Mouse (Mus musculus): ENCODE results near the gene Prkce. TPM values are rescaled to one million over a fixed set of nuclear protein-coding genes. Genes with fewer than 3 reads are reported as not detected.

Gene Prkce
- polyA plus RNA-seq, 1 experiment from 2014 or later, result 12.2 TPM

DNA sequence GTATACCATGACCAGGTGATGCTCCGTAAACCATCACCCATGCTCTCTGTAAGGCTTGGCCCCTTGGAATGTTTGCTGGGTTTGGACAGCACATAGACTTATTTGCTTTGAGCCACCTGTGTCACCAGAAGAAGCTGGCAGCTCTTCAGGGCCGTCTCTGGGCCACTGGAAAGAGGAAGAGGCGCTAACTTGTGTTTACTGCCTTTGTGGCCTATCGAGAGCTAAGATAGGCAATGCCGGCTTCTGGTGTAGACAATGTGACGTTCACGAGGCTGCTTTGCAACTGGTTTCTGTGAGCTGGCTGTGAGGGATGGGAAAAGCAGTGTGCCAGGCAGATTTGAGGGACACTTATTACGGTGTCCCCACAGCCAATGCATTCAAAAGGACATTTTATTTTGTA, 176.4 kb downstream of the Prkce start:
- no peaks in the 10 kb centered on the region for H3K9me3 ChIP-seq (ENCODE audit: control insufficient read depth, low read length)
- 42% methylated on average over 8 of the region's 8 CpGs for WGBS
- H3K9ac ChIP-seq (ENCODE audit: low read length), result no peak overlapping the region
- H3K27ac ChIP-seq (replicated peaks in 1 of 2; ENCODE audit: control insufficient read depth in 1 of 2, insufficient read depth in 1 of 2, low read depth in 2 of 2, low read length in 2 of 2), result peak overlapping the region in 1 of 2 experiments; percentile 11; a peak in 1 of 4 replicates
- no peak overlapping the region for H3K4me2 ChIP-seq (ENCODE audit: low read length)
- H3K4me1 ChIP-seq (ENCODE audit: control insufficient read depth in 2 of 2, insufficient read depth in 2 of 2, low read length in 2 of 2), result peaks cover 7 to 9% of the 10 kb centered on the region in 2 experiments; a peak in 2 of 4 replicates
- no peaks in the 10 kb centered on the region for H3K27me3 ChIP-seq (ENCODE audit: control insufficient read depth, insufficient read depth, low read length)
- no peak for ATAC-seq (ENCODE audit: insufficient number of reproducible peaks, insufficient read depth, low FRiP score, low read depth)
- H3K4me3 ChIP-seq (ENCODE audit: control insufficient read depth in 1 of 2, insufficient read depth in 1 of 2, low read depth in 1 of 2, low read length in 2 of 2), result no peak overlapping the region
- H3K36me3 ChIP-seq (ENCODE audit: control insufficient read depth, insufficient read depth, low read length), result no peaks in the 10 kb centered on the region

DNA sequence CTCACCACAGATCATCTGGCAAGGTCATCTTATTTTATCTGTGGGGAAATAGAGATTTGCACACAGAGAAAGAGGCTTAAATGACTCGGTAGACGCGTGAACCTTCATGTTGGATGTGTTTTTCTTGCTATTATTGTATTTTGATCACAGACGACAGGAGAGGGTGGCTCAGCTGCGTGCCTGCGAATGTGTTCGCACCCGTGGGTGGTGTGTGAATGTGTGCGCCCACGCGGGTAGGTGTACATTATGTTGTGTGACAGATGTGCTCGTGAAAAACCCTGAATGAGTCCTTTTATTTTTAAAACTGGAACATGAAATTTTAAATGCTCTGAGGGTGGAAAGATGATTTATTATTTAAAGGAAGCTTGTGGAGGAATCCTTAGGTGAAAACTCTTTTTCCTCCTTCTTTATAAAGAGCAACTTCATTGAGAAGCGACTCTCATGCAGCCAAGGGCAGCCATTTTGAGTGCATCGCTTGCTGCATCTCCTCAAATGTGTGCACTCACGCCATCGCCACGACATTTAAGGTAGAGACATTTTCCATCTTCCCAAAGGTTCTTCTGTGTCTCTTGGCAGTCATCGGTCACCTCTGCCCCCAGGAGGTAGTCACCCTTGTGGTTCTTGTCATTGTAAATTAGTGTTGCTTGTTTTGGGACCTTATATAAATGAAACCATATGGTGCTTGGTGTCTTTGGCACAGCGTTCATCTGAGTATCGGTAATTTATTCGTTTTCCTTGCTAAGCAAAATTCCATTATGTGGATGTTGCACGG, 177.8 kb downstream of the Prkce start:
- no peak overlapping the region for H3K4me2 ChIP-seq (ENCODE audit: low read length)
- WGBS, result 92% methylated on average over 22 of the region's 22 CpGs
- H3K36me3 ChIP-seq (ENCODE audit: control insufficient read depth, insufficient read depth, low read length), result no peaks in the 10 kb centered on the region
- H3K9ac ChIP-seq (ENCODE audit: low read length), result no peak overlapping the region
- H3K27ac ChIP-seq (replicated peaks in 1 of 2; ENCODE audit: control insufficient read depth in 1 of 2, insufficient read depth in 1 of 2, low read depth in 2 of 2, low read length in 2 of 2), result no peak overlapping the region
- peaks cover 12 to 13% of the 10 kb centered on the region in 2 experiments; a peak in 3 of 4 replicates for H3K4me1 ChIP-seq (ENCODE audit: control insufficient read depth in 2 of 2, insufficient read depth in 2 of 2, low read length in 2 of 2)
- H3K4me3 ChIP-seq (ENCODE audit: control insufficient read depth in 1 of 2, insufficient read depth in 1 of 2, low read depth in 1 of 2, low read length in 2 of 2), result no peak overlapping the region
- H3K9me3 ChIP-seq (ENCODE audit: control insufficient read depth, low read length), result no peaks in the 10 kb centered on the region
- ATAC-seq (ENCODE audit: insufficient number of reproducible peaks, insufficient read depth, low FRiP score, low read depth), result no peak
- H3K27me3 ChIP-seq (ENCODE audit: control insufficient read depth, insufficient read depth, low read length), result no peaks in the 10 kb centered on the region

DNA sequence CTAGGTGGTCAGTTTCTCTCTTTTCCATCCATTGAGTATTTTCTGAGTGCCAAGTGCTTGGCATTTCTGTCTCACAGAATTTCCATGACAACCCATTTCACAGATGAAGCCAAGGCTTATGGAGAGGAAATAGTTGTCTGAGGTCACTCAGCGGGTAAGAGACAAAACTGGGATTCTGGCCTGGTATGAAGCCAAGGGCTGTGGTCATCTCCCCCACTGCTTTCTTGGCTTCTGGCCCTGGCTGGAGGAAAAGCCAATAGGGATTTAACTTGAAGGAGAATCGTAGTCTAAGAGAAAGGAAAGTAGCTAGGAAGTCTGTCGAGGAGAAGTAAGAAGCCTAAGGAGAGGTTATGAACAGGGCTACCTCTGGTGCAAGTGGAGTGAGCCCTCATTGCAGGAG, 182.7 kb downstream of the Prkce start:
- Histone ChIP-seq H3K9me3 (ENCODE audit: control insufficient read depth, low read length) (no peaks in the 10 kb centered on the region), H3K27me3 (ENCODE audit: control insufficient read depth, insufficient read depth, low read length) (no peaks in the 10 kb centered on the region), H3K27ac (replicated peaks in 1 of 2; ENCODE audit: control insufficient read depth in 1 of 2, insufficient read depth in 1 of 2, low read depth in 2 of 2, low read length in 2 of 2) (peak overlapping the region; percentile 43 to 81), H3K9ac (ENCODE audit: low read length) (no peak overlapping the region), H3K4me2 (ENCODE audit: low read length) (peak overlapping the region; percentile 37), H3K4me3 (ENCODE audit: control insufficient read depth in 1 of 2, insufficient read depth in 1 of 2, low read depth in 1 of 2, low read length in 2 of 2) (no peak overlapping the region), H3K4me1 (ENCODE audit: control insufficient read depth in 2 of 2, insufficient read depth in 2 of 2, low read length in 2 of 2) (peaks cover 28 to 41% of the 10 kb centered on the region in 2 experiments), H3K36me3 (ENCODE audit: control insufficient read depth, insufficient read depth, low read length) (no peaks in the 10 kb centered on the region)
- 62% methylated on average over 3 of the region's 3 CpGs for WGBS
- 0 out of 2 replicates have a peak, but pooled peaks have one; percentile 28 for ATAC-seq (ENCODE audit: insufficient number of reproducible peaks, insufficient read depth, low FRiP score, low read depth)

DNA sequence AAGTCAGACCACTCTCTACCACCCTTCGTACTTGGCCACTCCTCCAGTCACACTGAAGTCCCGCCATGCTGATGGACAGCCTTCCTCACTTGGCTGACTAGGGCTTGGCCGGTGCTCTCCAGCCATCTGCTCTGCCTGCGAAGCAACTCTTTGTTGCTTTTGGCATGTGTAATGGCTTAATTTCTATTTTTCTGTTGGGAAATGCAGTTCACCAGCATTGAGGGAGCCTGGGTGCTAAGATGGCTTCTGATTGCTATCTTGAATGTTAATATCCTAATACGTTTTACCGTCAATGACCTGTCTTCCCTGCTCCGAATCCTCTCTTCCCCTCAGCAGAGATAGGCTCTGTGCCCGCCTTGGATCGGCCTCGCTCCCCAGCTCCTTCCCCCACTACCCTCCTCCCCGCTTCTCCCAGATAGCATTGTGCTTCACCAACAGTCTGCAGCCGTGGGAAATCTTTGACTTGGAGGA, 183.2 kb downstream of the Prkce start:
- peaks cover 29 to 44% of the 10 kb centered on the region in 2 experiments for H3K4me1 ChIP-seq (ENCODE audit: control insufficient read depth in 2 of 2, insufficient read depth in 2 of 2, low read length in 2 of 2)
- ATAC-seq (ENCODE audit: insufficient number of reproducible peaks, insufficient read depth, low FRiP score, low read depth), result peak; percentile 32
- 34% methylated on average over 12 of the region's 12 CpGs for WGBS
- H3K4me3 ChIP-seq (ENCODE audit: control insufficient read depth in 1 of 2, insufficient read depth in 1 of 2, low read depth in 1 of 2, low read length in 2 of 2), result no peak overlapping the region
- no peaks in the 10 kb centered on the region for H3K9me3 ChIP-seq (ENCODE audit: control insufficient read depth, low read length)
- no peak overlapping the region for H3K9ac ChIP-seq (ENCODE audit: low read length)
- peak overlapping the region; percentile 43 to 81 for H3K27ac ChIP-seq (replicated peaks in 1 of 2; ENCODE audit: control insufficient read depth in 1 of 2, insufficient read depth in 1 of 2, low read depth in 2 of 2, low read length in 2 of 2)
- H3K27me3 ChIP-seq (ENCODE audit: control insufficient read depth, insufficient read depth, low read length), result no peaks in the 10 kb centered on the region
- H3K4me2 ChIP-seq (ENCODE audit: low read length), result peak overlapping the region; percentile 37
- no peaks in the 10 kb centered on the region for H3K36me3 ChIP-seq (ENCODE audit: control insufficient read depth, insufficient read depth, low read length)

DNA sequence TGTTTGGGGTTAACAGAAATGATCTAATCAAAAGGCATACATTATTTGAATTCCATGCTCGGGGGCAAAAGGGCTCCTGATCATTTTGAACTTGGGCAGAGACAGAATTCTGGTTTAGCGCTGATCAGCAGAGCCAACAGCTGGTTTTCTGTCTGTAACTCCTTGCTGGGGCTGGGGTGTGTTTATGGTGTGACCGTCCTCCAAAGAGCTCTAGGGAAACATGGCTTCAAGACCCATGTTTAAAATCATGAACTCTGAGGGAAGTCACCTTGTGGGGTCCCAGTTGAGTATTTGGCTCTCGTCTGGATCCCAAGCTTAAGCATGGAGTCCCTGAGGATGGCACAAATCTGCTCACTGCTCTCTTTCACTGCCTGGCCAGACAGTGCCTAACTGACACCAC, 183.7 kb downstream of the Prkce start:
- Histone ChIP-seq H3K27me3 (ENCODE audit: control insufficient read depth, insufficient read depth, low read length) (no peaks in the 10 kb centered on the region), H3K4me3 (ENCODE audit: control insufficient read depth in 1 of 2, insufficient read depth in 1 of 2, low read depth in 1 of 2, low read length in 2 of 2) (no peak overlapping the region), H3K4me1 (ENCODE audit: control insufficient read depth in 2 of 2, insufficient read depth in 2 of 2, low read length in 2 of 2) (peaks cover 32 to 45% of the 10 kb centered on the region in 2 experiments), H3K9me3 (ENCODE audit: control insufficient read depth, low read length) (no peaks in the 10 kb centered on the region), H3K27ac (replicated peaks in 1 of 2; ENCODE audit: control insufficient read depth in 1 of 2, insufficient read depth in 1 of 2, low read depth in 2 of 2, low read length in 2 of 2) (peak overlapping the region; percentile 43 to 81; a peak in 3 of 4 replicates), H3K36me3 (ENCODE audit: control insufficient read depth, insufficient read depth, low read length) (no peaks in the 10 kb centered on the region), H3K9ac (ENCODE audit: low read length) (no peak overlapping the region), H3K4me2 (ENCODE audit: low read length) (peak overlapping the region; percentile 37)
- no peak for ATAC-seq (ENCODE audit: insufficient number of reproducible peaks, insufficient read depth, low FRiP score, low read depth)
- WGBS, result 55% methylated on average over 4 of the region's 4 CpGs

DNA sequence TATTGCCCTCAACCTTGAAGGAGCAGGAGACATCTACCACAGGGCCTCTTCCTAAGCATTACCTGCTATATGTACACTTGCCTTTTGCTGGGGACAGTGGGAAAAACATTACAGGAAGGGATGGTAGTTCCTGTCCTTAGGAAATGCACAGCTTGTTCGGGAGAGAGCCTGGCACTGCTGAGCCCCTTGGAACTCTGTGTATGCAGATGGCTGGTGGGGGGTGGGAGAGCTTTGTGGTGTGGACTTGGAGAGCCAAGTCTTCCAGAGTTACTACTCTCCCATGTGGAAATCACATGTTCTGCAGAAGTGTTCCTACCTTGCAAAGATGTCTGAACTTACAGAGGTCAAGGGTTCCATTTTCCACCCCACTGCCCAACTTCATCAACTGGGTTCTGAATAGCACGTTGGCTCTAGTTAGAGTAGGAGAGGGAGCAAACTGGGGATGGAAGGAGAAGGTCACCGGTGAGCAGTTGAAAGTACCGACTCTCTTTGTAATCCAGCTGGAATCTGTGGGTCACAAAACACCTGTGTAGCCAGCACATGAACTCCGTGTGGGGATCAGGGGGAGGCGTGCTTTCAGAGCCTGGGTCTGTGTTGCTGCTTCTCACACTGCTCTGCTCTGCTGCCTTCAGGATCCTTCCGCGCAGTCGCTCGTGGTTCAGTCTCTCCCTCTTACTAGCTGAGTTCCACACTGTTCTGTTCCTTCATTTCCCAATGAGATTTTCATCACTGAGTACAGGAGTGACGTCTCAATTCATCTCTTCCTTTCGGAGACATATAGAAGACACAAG, 184.9 kb downstream of the Prkce start:
- Histone ChIP-seq H3K4me3 (ENCODE audit: control insufficient read depth in 1 of 2, insufficient read depth in 1 of 2, low read depth in 1 of 2, low read length in 2 of 2) (no peak overlapping the region), H3K4me2 (ENCODE audit: low read length) (no peak overlapping the region), H3K9me3 (ENCODE audit: control insufficient read depth, low read length) (no peaks in the 10 kb centered on the region), H3K4me1 (ENCODE audit: control insufficient read depth in 2 of 2, insufficient read depth in 2 of 2, low read length in 2 of 2) (peaks cover 32 to 45% of the 10 kb centered on the region in 2 experiments), H3K9ac (ENCODE audit: low read length) (no peak overlapping the region), H3K27ac (replicated peaks in 1 of 2; ENCODE audit: control insufficient read depth in 1 of 2, insufficient read depth in 1 of 2, low read depth in 2 of 2, low read length in 2 of 2) (no peak overlapping the region), H3K36me3 (ENCODE audit: control insufficient read depth, insufficient read depth, low read length) (no peaks in the 10 kb centered on the region), H3K27me3 (ENCODE audit: control insufficient read depth, insufficient read depth, low read length) (no peaks in the 10 kb centered on the region)
- no peak for ATAC-seq (ENCODE audit: insufficient number of reproducible peaks, insufficient read depth, low FRiP score, low read depth)
- 90% methylated on average over 12 of the region's 12 CpGs for WGBS

DNA sequence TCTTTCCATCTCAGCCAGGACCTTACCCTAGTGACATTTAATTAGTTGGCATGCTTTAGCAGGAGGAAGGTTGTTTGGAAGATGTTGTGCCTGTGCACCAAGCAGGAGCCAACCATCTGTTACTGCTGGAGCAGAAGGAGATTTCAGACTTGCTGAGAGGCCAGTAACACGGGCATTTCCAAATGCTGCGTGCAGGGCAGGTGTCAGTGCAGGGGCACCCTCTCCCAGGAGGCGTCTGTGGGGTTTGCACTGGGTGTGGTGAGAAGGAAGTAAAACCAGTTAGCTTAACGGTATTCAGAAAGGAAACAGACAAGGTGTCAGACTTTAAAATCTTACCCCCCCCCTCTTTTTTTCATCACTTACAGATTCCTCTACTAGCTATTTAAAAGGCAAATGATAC, 186.1 kb downstream of the Prkce start:
- Histone ChIP-seq H3K9ac (ENCODE audit: low read length) (no peak overlapping the region), H3K4me3 (ENCODE audit: control insufficient read depth in 1 of 2, insufficient read depth in 1 of 2, low read depth in 1 of 2, low read length in 2 of 2) (no peak overlapping the region), H3K27ac (replicated peaks in 1 of 2; ENCODE audit: control insufficient read depth in 1 of 2, insufficient read depth in 1 of 2, low read depth in 2 of 2, low read length in 2 of 2) (no peak overlapping the region), H3K27me3 (ENCODE audit: control insufficient read depth, insufficient read depth, low read length) (no peaks in the 10 kb centered on the region), H3K4me2 (ENCODE audit: low read length) (no peak overlapping the region), H3K9me3 (ENCODE audit: control insufficient read depth, low read length) (no peaks in the 10 kb centered on the region), H3K4me1 (ENCODE audit: control insufficient read depth in 2 of 2, insufficient read depth in 2 of 2, low read length in 2 of 2) (peaks cover 36 to 56% of the 10 kb centered on the region in 2 experiments), H3K36me3 (ENCODE audit: control insufficient read depth, insufficient read depth, low read length) (no peaks in the 10 kb centered on the region)
- 41% methylated on average over 4 of the region's 4 CpGs for WGBS
- ATAC-seq (ENCODE audit: insufficient number of reproducible peaks, insufficient read depth, low FRiP score, low read depth), result no peak

Data from heart, embryonic 14.5 days (tissue).